Mouse (Mus musculus) stomach, embryonic 14.5 days (tissue): ENCODE measurements at regions not wholly inside any gene's neighbourhood (a gene's known extent, or its start where the extent isn't known, plus 50 kb on each side); places are given as distances from the start of the nearest gene placed in this dataset.
"Not testable (repeated sequence)": the region's sequence is repeated elsewhere in the genome, so short reads cannot be mapped to it uniquely, and the experiment has no call there.

Source experiments
- ATAC-seq: fragments of 200-750 bp; cut with Nextera tagmentation; 2 replicates; pipeline ENCODE4 v1.8.0; 2017; ENCODE audit warnings: low read depth, moderate TSS enrichment; ENCODE audit not compliant: insufficient number of reproducible peaks, insufficient read depth, low FRiP score
- H3K27ac ChIP-seq: fragments of 300-500 bp; sonication (generic); 2 replicates; pipeline ENCODE4 v1.5.1; 2014; ENCODE audit warnings: mild to moderate bottlenecking, low read length, moderate library complexity, mixed read lengths
- H3K27me3 ChIP-seq: fragments of 300-500 bp; sonication (generic); 2 replicates; pipeline ENCODE4 v1.6.1; 2014; ENCODE audit warnings: low read length, control low read depth, mixed read lengths; ENCODE audit not compliant: control insufficient read depth, insufficient read depth
- H3K36me3 ChIP-seq: fragments of 300-500 bp; sonication (generic); 2 replicates; pipeline ENCODE4 v1.6.1; 2014; ENCODE audit warnings: mild to moderate bottlenecking, control low read depth, low read length, moderate library complexity, mixed read lengths; ENCODE audit not compliant: control insufficient read depth, insufficient read depth
- H3K4me1 ChIP-seq: fragments of 300-500 bp; sonication (generic); 2 replicates; pipeline ENCODE4 v1.6.1; 2014; ENCODE audit warnings: low read length, control low read depth, mixed read lengths; ENCODE audit not compliant: control insufficient read depth, insufficient read depth
- H3K4me2 ChIP-seq: fragments of 300-500 bp; sonication (generic); replicated peaks from 2 replicates; pipeline ENCODE4 v1.6.1; 2014; ENCODE audit warnings: low read depth, low read length, control low read depth
- H3K4me3 ChIP-seq: fragments of 300-500 bp; sonication (generic); 2 replicates; pipeline ENCODE4 v1.5.1; 2014; ENCODE audit warnings: low read depth, low read length, control low read depth
- H3K9ac ChIP-seq: fragments of 300-500 bp; sonication (generic); replicated peaks from 2 replicates; pipeline ENCODE4 v1.6.1; 2014; ENCODE audit warnings: low read depth, mild to moderate bottlenecking, control low read depth, low read length, moderate library complexity, mixed read lengths
- H3K9me3 ChIP-seq: fragments of 300-500 bp; sonication (generic); 2 replicates; pipeline ENCODE4 v1.6.1; 2016; ENCODE audit warnings: low read depth, low read length, control low read depth; ENCODE audit not compliant: control insufficient read depth
- WGBS: fragments of 180-500 bp; shearing (Covaris S2); extraction: QIAGEN DNeasy Blood & Tissue Kit; methylation state at CpG from one replicate; pipeline ENCODE4 v1.1.7; 2014; 5-methylcytosine and 5-hydroxymethylcytosine counted together

DNA sequence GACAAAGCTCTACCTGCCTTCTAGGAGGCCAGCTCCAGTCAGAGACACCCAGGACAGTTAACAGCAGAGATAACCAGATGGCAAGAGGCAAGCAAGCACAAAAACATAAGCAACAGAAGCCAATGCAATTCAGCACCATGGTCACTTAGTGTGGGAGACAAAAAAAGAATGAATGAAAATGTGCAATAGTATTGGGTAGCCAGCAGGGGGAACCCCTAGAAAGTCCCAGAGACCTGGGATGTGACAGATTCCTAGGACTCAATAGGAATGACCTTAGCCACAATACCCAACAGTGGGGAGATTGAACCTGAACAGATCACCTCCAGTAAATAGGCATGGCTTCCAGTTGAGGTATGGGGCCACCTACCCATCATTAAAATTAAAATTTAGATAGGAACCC, 409.0 kb upstream of the St6gal2 start:
- Histone ChIP-seq H3K36me3 (no peaks in the 10 kb centered on the region), H3K4me1 (no peaks in the 10 kb centered on the region), H3K4me2 (no peak overlapping the region), H3K4me3 (no peak overlapping the region), H3K27me3 (no peaks in the 10 kb centered on the region), H3K9ac (no peak overlapping the region), H3K27ac (no peak overlapping the region), H3K9me3 (no peaks in the 10 kb centered on the region)
- no peak for ATAC-seq

DNA sequence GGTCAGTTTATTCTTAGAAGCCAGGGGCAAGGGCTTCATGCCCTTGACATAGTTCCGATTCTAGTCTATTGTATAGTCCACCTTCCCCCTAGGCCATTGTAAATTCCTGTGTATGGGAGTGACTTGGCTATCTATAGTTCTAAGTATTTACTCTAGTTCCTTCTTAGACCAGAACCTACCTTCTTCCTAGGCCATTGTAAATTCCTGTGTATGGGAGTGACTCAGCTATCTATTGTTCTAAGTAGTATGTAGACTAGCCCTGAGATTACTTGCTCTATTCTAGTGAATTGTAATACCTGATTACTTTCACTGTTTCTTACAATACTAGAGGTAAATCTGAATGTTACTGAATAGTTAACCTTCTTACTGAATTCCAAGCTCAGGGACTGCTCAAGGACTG, 405.0 kb upstream of the St6gal2 start:
- ATAC-seq, H3K27ac ChIP-seq, H3K4me2 ChIP-seq, H3K9me3 ChIP-seq, H3K4me1 ChIP-seq, H3K4me3 ChIP-seq, H3K27me3 ChIP-seq, H3K36me3 ChIP-seq, H3K9ac ChIP-seq: not testable (repeated sequence)
- 62% methylated on average over 1 of the region's 1 CpGs for WGBS

GRCm38 (mm10) chr17:55068420-55068819, 376.8 kb upstream of the St6gal2 start:
- H3K27ac ChIP-seq = no peak overlapping the region
- no peak overlapping the region for H3K4me3 ChIP-seq
- H3K4me2 ChIP-seq = no peak overlapping the region
- no peaks in the 10 kb centered on the region for H3K9me3 ChIP-seq
- no peaks in the 10 kb centered on the region for H3K27me3 ChIP-seq
- H3K9ac ChIP-seq = no peak overlapping the region
- H3K36me3 ChIP-seq = no peaks in the 10 kb centered on the region
- ATAC-seq = no peak
- H3K4me1 ChIP-seq = no peaks in the 10 kb centered on the region
- WGBS = 85% methylated on average over 3 of the region's 3 CpGs

DNA sequence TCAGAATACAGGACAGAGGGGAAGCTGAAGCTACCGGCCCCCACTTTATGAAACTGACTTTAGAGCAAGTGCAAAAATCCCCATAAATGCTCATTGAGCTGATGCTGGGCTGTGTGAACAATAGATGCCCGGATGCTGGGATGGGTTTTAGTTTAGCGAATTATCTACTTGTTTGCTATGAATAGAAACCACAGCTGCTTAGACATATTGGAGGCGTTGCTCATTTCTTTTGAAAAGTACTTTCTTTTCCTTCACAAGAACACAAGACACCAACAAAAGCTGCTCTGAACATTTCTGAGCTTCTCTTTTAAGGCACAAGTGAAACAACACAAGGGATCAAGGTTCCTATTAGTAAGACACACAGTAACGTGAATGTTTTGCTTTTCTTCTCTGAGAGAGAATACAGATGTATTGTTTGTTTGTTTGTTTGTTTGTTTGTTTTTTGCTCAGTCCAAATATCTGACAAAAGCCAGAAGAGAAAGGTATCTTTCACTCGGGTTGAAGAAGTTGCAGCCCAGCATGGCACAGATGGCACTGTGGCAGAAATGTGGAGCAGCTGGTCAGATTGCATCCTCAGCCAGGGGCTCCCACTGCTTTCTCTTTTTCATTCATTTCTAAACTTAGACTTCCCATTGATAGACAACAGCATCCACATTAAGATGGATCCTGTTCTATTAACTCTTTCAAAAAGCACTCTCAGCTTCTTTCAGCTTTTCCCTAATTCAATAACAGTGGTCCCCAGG, 361.7 kb upstream of the St6gal2 start:
- H3K36me3 ChIP-seq = no peaks in the 10 kb centered on the region
- no peak overlapping the region for H3K9ac ChIP-seq
- H3K4me2 ChIP-seq = no peak overlapping the region
- no peak overlapping the region for H3K27ac ChIP-seq
- WGBS = 83% methylated on average over 6 of the region's 6 CpGs
- no peaks in the 10 kb centered on the region for H3K4me1 ChIP-seq
- no peaks in the 10 kb centered on the region for H3K9me3 ChIP-seq
- H3K27me3 ChIP-seq = no peaks in the 10 kb centered on the region
- no peak for ATAC-seq
- H3K4me3 ChIP-seq = no peak overlapping the region

DNA sequence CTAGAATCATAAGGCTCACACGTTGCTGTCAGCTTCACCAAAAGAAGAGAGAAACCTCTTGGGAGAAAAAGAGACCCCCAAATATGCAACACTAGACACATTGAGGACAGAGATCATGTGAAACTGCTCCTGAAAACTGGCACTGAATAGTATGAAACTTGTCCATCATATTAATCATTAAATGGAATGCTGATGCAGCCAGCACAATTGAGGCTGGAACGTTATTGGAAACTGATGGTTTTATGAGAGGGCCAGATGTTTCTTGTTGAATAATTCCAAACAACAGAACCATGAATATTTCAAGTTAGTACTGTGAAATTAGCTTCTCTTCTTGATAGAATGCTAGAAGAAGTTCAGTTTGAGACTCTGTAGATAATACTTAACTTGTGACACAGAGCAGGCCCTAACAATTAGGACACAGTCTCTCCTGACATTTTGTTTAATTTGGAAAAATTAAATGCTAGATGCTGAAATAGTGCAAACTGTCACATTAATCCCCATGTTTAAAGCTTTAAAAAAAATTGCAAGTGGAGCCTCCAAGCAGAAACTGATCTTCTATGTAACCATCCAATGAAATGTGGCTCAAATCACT, 354.4 kb upstream of the St6gal2 start:
- no peaks in the 10 kb centered on the region; the same call in 1 of the 2 replicates for H3K9me3 ChIP-seq
- no peak overlapping the region for H3K4me3 ChIP-seq
- H3K4me1 ChIP-seq = no peaks in the 10 kb centered on the region
- no peak overlapping the region for H3K9ac ChIP-seq
- peak; percentile 67; the same call in 1 of the 2 replicates for ATAC-seq
- no peaks in the 10 kb centered on the region for H3K27me3 ChIP-seq
- H3K4me2 ChIP-seq = no peak overlapping the region
- H3K36me3 ChIP-seq = no peaks in the 10 kb centered on the region
- WGBS = 24% methylated on average over 2 of the region's 2 CpGs
- no peak overlapping the region for H3K27ac ChIP-seq

- Histone ChIP-seq H3K9ac (no peak overlapping the region), H3K4me2 (no peak overlapping the region), H3K27ac (no peak overlapping the region), H3K27me3 (no peaks in the 10 kb centered on the region), H3K9me3 (no peaks in the 10 kb centered on the region), H3K36me3 (no peaks in the 10 kb centered on the region), H3K4me1 (no peaks in the 10 kb centered on the region), H3K4me3 (no peak overlapping the region)
- 60% methylated on average over 2 of the region's 2 CpGs for WGBS
- no peak for ATAC-seq
These were observed 341.7 kb upstream of the St6gal2 start for GRCm38 (mm10) chr17:55103470-55103869.

- H3K4me2 ChIP-seq = no peak overlapping the region
- no peaks in the 10 kb centered on the region for H3K27me3 ChIP-seq
- H3K27ac ChIP-seq = no peak overlapping the region
- H3K9me3 ChIP-seq = no peaks in the 10 kb centered on the region
- 59% methylated on average over 1 of the region's 1 CpGs for WGBS
- no peak overlapping the region for H3K9ac ChIP-seq
- no peaks in the 10 kb centered on the region for H3K36me3 ChIP-seq
- H3K4me1 ChIP-seq = no peaks in the 10 kb centered on the region
- no peak for ATAC-seq
- no peak overlapping the region for H3K4me3 ChIP-seq
These were observed 320.3 kb upstream of the St6gal2 start for GRCm38 (mm10) chr17:55124846-55125245.

GRCm38 (mm10) chr17:55130100-55130499, 315.1 kb upstream of the St6gal2 start:
- H3K4me3 ChIP-seq, H3K4me2 ChIP-seq, H3K36me3 ChIP-seq, H3K9ac ChIP-seq, ATAC-seq, H3K27me3 ChIP-seq, H3K4me1 ChIP-seq, H3K9me3 ChIP-seq, H3K27ac ChIP-seq: not testable (repeated sequence)
- 91% methylated on average over 5 of the region's 5 CpGs for WGBS
